Mouse (Mus musculus) CH12.LX (cell line): ENCODE measurements at regions not wholly inside any gene's neighbourhood (a gene's known extent, or its start where the extent isn't known, plus 50 kb on each side); places are given as distances from the start of the nearest gene placed in this dataset.

Source experiments
- DNase-seq: peaks from one replicate; pipeline ENCODE4 v3.0.0-alpha.2; 2013; ENCODE audit errors: extremely low read depth
- H3K27ac ChIP-seq: 2 replicates; pipeline ENCODE4 v1.5.1; 2012; ENCODE audit warnings: low read depth, mild to moderate bottlenecking, control low read depth, moderate library complexity; ENCODE audit not compliant: insufficient read depth
- H3K27me3 ChIP-seq: replicated peaks from 2 replicates; pipeline ENCODE3; 2012; ENCODE audit warnings: inconsistent platforms
- H3K36me3 ChIP-seq, 2 experiments: replicated peaks in 1 of 2; 2 replicates each; pipeline versions ENCODE3 to v1.6.1; 2012; ENCODE audit warnings: inconsistent platforms in 1 of 2, low read length in 1 of 2, mild to moderate bottlenecking in 1 of 2, mixed read lengths in 1 of 2, moderate library complexity in 1 of 2; ENCODE audit not compliant: control insufficient read depth in 1 of 2, insufficient read depth in 1 of 2
- H3K4me1 ChIP-seq, 2 experiments: 2 replicates each; pipeline ENCODE4 v1.6.1; 2012; ENCODE audit warnings: inconsistent platforms in 1 of 2, moderate library complexity in 1 of 2; ENCODE audit not compliant: insufficient read depth in 2 of 2, control insufficient read depth in 1 of 2
- H3K4me2 ChIP-seq: 2 replicates; pipeline ENCODE4 v1.6.1; 2012; ENCODE audit warnings: low read depth, mild to moderate bottlenecking, control low read depth; ENCODE audit not compliant: poor library complexity, insufficient read depth, severe bottlenecking
- H3K4me3 ChIP-seq, 3 experiments: fragments of 150-350 bp in 1 of 3; sonication (generic) in 1 of 3; replicated peaks in 1 of 3; 2 replicates each; pipeline versions ENCODE3 to v1.5.1; 2011 to 2012; ENCODE audit warnings: low read depth in 2 of 3, low read length in 2 of 3, mild to moderate bottlenecking in 2 of 3, moderate library complexity in 2 of 3, control low read depth in 1 of 3, improper control_type of control experiment in 1 of 3, inconsistent platforms in 1 of 3, mixed read lengths in 1 of 3; ENCODE audit not compliant: poor library complexity in 1 of 3
- H3K79me2 ChIP-seq: replicated peaks from 2 replicates; pipeline ENCODE4 v1.6.1; 2012; ENCODE audit warnings: mild to moderate bottlenecking, moderate library complexity; ENCODE audit not compliant: control insufficient read depth, poor library complexity, insufficient read depth, severe bottlenecking; ENCODE audit errors: extremely low read depth
- H3K9ac ChIP-seq: 2 replicates; pipeline ENCODE4 v1.6.1; 2012; ENCODE audit warnings: low read depth, mild to moderate bottlenecking, control low read depth, moderate library complexity; ENCODE audit not compliant: insufficient read depth
- H3K9me3 ChIP-seq: replicated peaks from 2 replicates; pipeline ENCODE3; 2012; ENCODE audit warnings: low read length, inconsistent platforms, mixed read lengths
- CHD2 ChIP-seq: IDR thresholded peaks from 2 replicates; pipeline ENCODE4 v1.6.1; 2011; ENCODE audit warnings: low read length, improper control_type of control experiment
- CTCF ChIP-seq, 2 experiments: IDR thresholded peaks in 1 of 2; conservative IDR thresholded peaks in 1 of 2; 2 replicates each; pipeline ENCODE4 v1.5.1; 2011 to 2012; ENCODE audit warnings: low read depth in 2 of 2, low read length in 2 of 2, improper control_type of control experiment in 1 of 2, inconsistent platforms in 1 of 2, mild to moderate bottlenecking in 1 of 2, moderate library complexity in 1 of 2
- E2F4 ChIP-seq: IDR thresholded peaks from 2 replicates; pipeline ENCODE4 v1.6.1; 2011; ENCODE audit warnings: low read depth, low read length, improper control_type of control experiment; ENCODE audit not compliant: insufficient replicate concordance
- ELF1 ChIP-seq: IDR thresholded peaks from 2 replicates; pipeline ENCODE4 v1.6.1; 2014; ENCODE audit warnings: low read depth, mild to moderate bottlenecking, inconsistent platforms, low read length, improper control_type of control experiment
- ETS1 ChIP-seq: conservative IDR thresholded peaks from 2 replicates; pipeline ENCODE4 v1.6.1; 2012; ENCODE audit warnings: low read depth, mild to moderate bottlenecking, inconsistent platforms, low read length, improper control_type of control experiment, moderate library complexity
- JUN ChIP-seq: IDR thresholded peaks from 2 replicates; pipeline ENCODE4 v1.6.1; 2011; ENCODE audit warnings: low read depth, mild to moderate bottlenecking, low read length, improper control_type of control experiment, moderate library complexity; ENCODE audit not compliant: insufficient read depth
- JUND ChIP-seq: conservative IDR thresholded peaks from 2 replicates; pipeline ENCODE4 v1.6.1; 2011; ENCODE audit warnings: low read depth, low read length, improper control_type of control experiment
- MAFK ChIP-seq: IDR thresholded peaks from 2 replicates; pipeline ENCODE4 v1.6.1; 2011; ENCODE audit warnings: low read length, improper control_type of control experiment; ENCODE audit not compliant: insufficient replicate concordance
- MAX ChIP-seq: IDR thresholded peaks from 2 replicates; pipeline ENCODE4 v1.6.1; 2011; ENCODE audit warnings: low read length, improper control_type of control experiment
- MXI1 ChIP-seq: IDR thresholded peaks from 2 replicates; pipeline ENCODE4 v1.6.1; 2011; ENCODE audit warnings: mild to moderate bottlenecking, low read depth, low read length, improper control_type of control experiment
- MYC ChIP-seq: IDR thresholded peaks from 2 replicates; pipeline ENCODE4 v1.6.1; 2011; ENCODE audit warnings: low read depth, mild to moderate bottlenecking, improper control_type of control experiment, low read length
- NRF1 ChIP-seq: IDR thresholded peaks from 2 replicates; pipeline ENCODE4 v1.6.1; 2014; ENCODE audit warnings: low read depth, mild to moderate bottlenecking, inconsistent platforms, low read length, improper control_type of control experiment, moderate library complexity
- PAX5 ChIP-seq: IDR thresholded peaks from 2 replicates; pipeline ENCODE4 v1.6.1; 2012; ENCODE audit warnings: low read length, inconsistent platforms, mixed read lengths
- POLR2A ChIP-seq: IDR thresholded peaks from 2 replicates; pipeline ENCODE4 v1.6.1; 2011; ENCODE audit warnings: low read depth, mild to moderate bottlenecking, improper control_type of control experiment, low read length
- POLR2AphosphoS2 ChIP-seq: IDR thresholded peaks from 2 replicates; pipeline ENCODE4 v1.6.1; 2011; ENCODE audit warnings: low read depth, low read length, improper control_type of control experiment
- SMC3 ChIP-seq: IDR thresholded peaks from 2 replicates; pipeline ENCODE4 v1.6.1; 2011; ENCODE audit warnings: low read depth, low read length, improper control_type of control experiment
- UBTF ChIP-seq: IDR thresholded peaks from 2 replicates; pipeline ENCODE4 v1.6.1; 2012; ENCODE audit warnings: low read depth, mild to moderate bottlenecking, inconsistent platforms, low read length, improper control_type of control experiment, moderate library complexity
- USF1 ChIP-seq: IDR thresholded peaks from 2 replicates; pipeline ENCODE4 v1.6.1; 2014; ENCODE audit warnings: low read depth, mild to moderate bottlenecking, inconsistent platforms, low read length, improper control_type of control experiment
- USF2 ChIP-seq: conservative IDR thresholded peaks from 2 replicates; pipeline ENCODE4 v1.6.1; 2011; ENCODE audit warnings: low read depth, low read length, improper control_type of control experiment
- ZC3H11A ChIP-seq: IDR thresholded peaks from 2 replicates; pipeline ENCODE4 v1.6.1; 2012; ENCODE audit warnings: low read depth, mild to moderate bottlenecking, inconsistent platforms, low read length, improper control_type of control experiment
- ZKSCAN1 ChIP-seq: IDR thresholded peaks from 2 replicates; pipeline ENCODE4 v1.6.1; 2012; ENCODE audit warnings: low read depth, inconsistent platforms, low read length, improper control_type of control experiment, borderline replicate concordance
- ZMIZ1 ChIP-seq: IDR thresholded peaks from 2 replicates; pipeline ENCODE4 v1.6.1; 2012; ENCODE audit warnings: low read depth, mild to moderate bottlenecking, inconsistent platforms, low read length, improper control_type of control experiment
- dilution Hi-C: fragments of 300-500 bp; cut with MboI; formaldehyde crosslinking; loops from 2 replicates; pipeline ENCODE4 v1.14.3; 2020; ENCODE audit warnings: low sequenced_read_pairs; ENCODE audit not compliant: extremely low pct_unique_long_range_greater_than_20kb, extremely low pct_ligation_motif_present
- in situ Hi-C: fragments of 300-500 bp; cut with MboI; formaldehyde crosslinking; loops from 3 replicates; pipeline ENCODE4 v1.14.3; 2019; ENCODE audit warnings: low sequenced_read_pairs, low pct_ligation_motif_present, low pct_unique_long_range_greater_than_20kb, mixed read lengths

GRCm38 (mm10) chr16:92955508-92955907 lies 129.6 kb upstream of the Runx1 start:
- Histone ChIP-seq H3K27me3 (no peaks in the 10 kb centered on the region), H3K9ac (no peak overlapping the region), H3K79me2 (no peaks in the 10 kb centered on the region), H3K4me1 (peaks cover 3 to 17% of the 10 kb centered on the region in 2 experiments), H3K36me3 (no peaks in the 10 kb centered on the region), H3K4me2 (no peak overlapping the region), H3K27ac (no peak overlapping the region), H3K9me3 (peaks cover 3% of the 10 kb centered on the region), H3K4me3 (no peak overlapping the region)
- in situ Hi-C loops, result no loop called here
- no peak for TF ChIP-seq ELF1
- no peak for TF ChIP-seq ETS1
- no peak for TF ChIP-seq E2F4
- TF ChIP-seq SMC3, result no peak
- no peak for TF ChIP-seq ZKSCAN1
- TF ChIP-seq ZMIZ1, result no peak
- no peak for TF ChIP-seq UBTF
- TF ChIP-seq POLR2A, result no peak
- no peak for TF ChIP-seq MXI1
- no peak for TF ChIP-seq NRF1
- TF ChIP-seq CHD2, result no peak
- TF ChIP-seq CTCF (conservative IDR thresholded peaks at IDR 0.05 in 1 of 2, IDR thresholded peaks at IDR 0.05 in 1 of 2; ENCODE audit: low read depth in 2 of 2, low read length in 2 of 2), result no peak
- TF ChIP-seq POLR2AphosphoS2, result no peak
- no peak for TF ChIP-seq JUND
- no peak for TF ChIP-seq PAX5
- no peak for TF ChIP-seq MAFK
- dilution Hi-C loops, result no loop called here
- no peak for DNase-seq

DNA sequence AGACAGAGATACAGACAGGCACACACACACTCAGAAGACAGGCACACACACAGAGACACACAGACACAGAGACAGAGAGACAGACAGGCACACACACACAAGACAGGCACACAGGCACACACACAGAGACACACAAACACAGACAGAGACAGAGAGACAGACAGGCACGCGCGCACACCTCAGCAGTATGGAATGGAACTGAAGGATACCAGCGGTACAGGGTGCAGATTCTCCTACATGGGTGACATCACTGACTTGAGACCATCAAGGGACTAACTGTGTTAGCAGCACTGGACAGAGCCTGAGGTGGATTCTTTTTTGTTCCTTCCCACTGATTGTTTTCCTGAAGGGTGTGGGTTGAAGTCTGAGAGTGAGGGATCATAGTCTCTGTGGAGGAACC lies 129.1 kb upstream of the Runx1 start:
- H3K4me2 ChIP-seq, result no peak overlapping the region
- no peaks in the 10 kb centered on the region for H3K36me3 ChIP-seq
- H3K27me3 ChIP-seq, result no peaks in the 10 kb centered on the region
- H3K27ac ChIP-seq, result no peak overlapping the region
- in situ Hi-C loops, result no loop called here
- DNase-seq, result no peak
- H3K4me3 ChIP-seq, result no peak overlapping the region
- TF ChIP-seq USF2 (no peak), USF1 (no peak), MYC (no peak), MAX (no peak), JUN (no peak), ZC3H11A (no peak)
- H3K79me2 ChIP-seq, result no peaks in the 10 kb centered on the region
- no peak overlapping the region for H3K9ac ChIP-seq
- H3K9me3 ChIP-seq, result peaks cover 3% of the 10 kb centered on the region
- peaks cover 3 to 17% of the 10 kb centered on the region in 2 experiments for H3K4me1 ChIP-seq
- dilution Hi-C loops, result no loop called here
